Comparison of ENCODE assay signal across 8 mouse cellular contexts in the genomic region with DNA sequence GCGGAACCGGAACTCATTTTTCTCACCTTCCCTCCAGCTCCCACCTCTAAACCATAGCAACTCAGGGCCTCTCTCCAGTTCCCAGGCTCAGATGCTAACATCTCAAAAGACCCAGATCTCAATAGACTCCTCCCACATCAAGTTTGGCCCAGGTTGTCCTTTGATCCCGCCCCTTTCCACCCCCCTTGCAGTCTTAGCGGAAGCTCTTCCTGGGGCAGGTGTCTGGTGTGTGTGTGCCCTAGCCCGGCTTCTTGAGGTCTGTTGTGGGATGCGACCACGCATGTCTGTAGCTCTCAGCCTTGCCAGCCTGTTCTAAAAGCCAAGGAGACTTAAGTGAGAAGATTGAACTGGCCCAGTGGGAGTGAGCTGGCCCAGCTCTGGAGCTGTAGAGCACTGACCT. TPM values are rescaled to one million over a fixed set of nuclear protein-coding genes. Genes with fewer than 3 reads are reported as not detected.
DNase-seq lines count a peak whose midpoint lies in the region; ATAC-seq and TF ChIP-seq lines count a peak whose summit lies in the region.

No protein-coding gene starts in this region.

- ATAC-seq in forebrain, postnatal 0 days, result no peak
- ATAC-seq in liver, postnatal 0 days, result no peak

- peak; percentile 36 for DNase-seq in cerebellum, adult 11 months
- no peak for DNase-seq in cerebellum, postnatal 10 days
- DNase-seq in ES-E14 (ENCODE audit: low read depth, low spot score), result no peak
- no peak for DNase-seq in forebrain, postnatal 0 days
- peak; percentile 63 for DNase-seq in liver, postnatal 0 days
- DNase-seq in spleen, adult 18-20 months, result peak; percentile 65 to 67
- no peak for DNase-seq in adrenal gland, adult 18-20 months (ENCODE audit: low spot score in 2 of 2)
- no peak for DNase-seq in Muller cell, postnatal 12 days (ENCODE audit: inconsistent ontology term)

- no peak for TF ChIP-seq CTCF in forebrain, postnatal 0 days (IDR thresholded peaks at IDR 0.05; ENCODE audit: low read depth)
- TF ChIP-seq CTCF in liver, postnatal 0 days (IDR thresholded peaks at IDR 0.05; ENCODE audit: low read depth), result no peak

- peak overlapping the region; percentile 59; the same call in 1 of the 2 replicates for H3K27ac ChIP-seq in ES-E14 (ENCODE audit: insufficient read depth, low read depth, low read length, poor library complexity, severe bottlenecking)
- no peak overlapping the region for H3K27ac ChIP-seq in forebrain, postnatal 0 days (ENCODE audit: low read depth, low read length)
- H3K27ac ChIP-seq in liver, postnatal 0 days (ENCODE audit: low read depth), result peak overlapping the region; percentile 76

- in situ Hi-C loops in ES-E14 (cut with MboI; ENCODE audit: low sequenced_read_pairs in 2 of 2, unreplicated experiment in 2 of 2), result no loop called here

- WGBS in forebrain, postnatal 0 days, result 38% methylated on average over 7 of the region's 7 CpGs
- 19% methylated on average over 7 of the region's 7 CpGs for WGBS in liver, postnatal 0 days (ENCODE audit: insufficient replicate concordance)

- peaks cover 55% of the 10 kb centered on the region for H3K36me3 ChIP-seq in ES-E14 (ENCODE audit: control insufficient read depth, insufficient read depth, low read length, poor library complexity, severe bottlenecking)
- peaks cover 50% of the 10 kb centered on the region for H3K36me3 ChIP-seq in forebrain, postnatal 0 days (ENCODE audit: insufficient read depth)
- H3K36me3 ChIP-seq in liver, postnatal 0 days (replicated peaks; ENCODE audit: insufficient read depth, low read length), result peaks cover 72% of the 10 kb centered on the region

- peak overlapping the region; percentile 31 to 61 for H3K4me3 ChIP-seq in ES-E14 (ENCODE audit: insufficient read depth in 1 of 2, low read depth in 1 of 2, low read length in 2 of 2, poor library complexity in 1 of 2, severe bottlenecking in 1 of 2)
- H3K4me3 ChIP-seq in forebrain, postnatal 0 days (ENCODE audit: low read depth, low read length), result peak overlapping the region; percentile 40
- H3K4me3 ChIP-seq in liver, postnatal 0 days (ENCODE audit: low read depth, low read length), result peak overlapping the region; percentile 55

- peak overlapping the region; percentile 69 for H3K4me2 ChIP-seq in forebrain, postnatal 0 days (ENCODE audit: low read depth)
- peak overlapping the region; percentile 83 for H3K4me2 ChIP-seq in liver, postnatal 0 days (ENCODE audit: low read depth, low read length)

- no peaks in the 10 kb centered on the region for H3K9me3 ChIP-seq in ES-E14 (ENCODE audit: control insufficient read depth, insufficient read depth, low read depth, low read length)
- no peaks in the 10 kb centered on the region for H3K9me3 ChIP-seq in forebrain, postnatal 0 days (ENCODE audit: low read length)
- H3K9me3 ChIP-seq in liver, postnatal 0 days (ENCODE audit: low read length), result no peaks in the 10 kb centered on the region

- H3K4me1 ChIP-seq in ES-E14 (ENCODE audit: control insufficient read depth in 2 of 2, insufficient read depth in 2 of 2, low read length in 2 of 2, poor library complexity in 1 of 2), result peaks cover 4 to 43% of the 10 kb centered on the region in 2 experiments; a peak in 2 of 4 replicates
- peaks cover 19% of the 10 kb centered on the region for H3K4me1 ChIP-seq in forebrain, postnatal 0 days (ENCODE audit: insufficient read depth)
- H3K4me1 ChIP-seq in liver, postnatal 0 days (ENCODE audit: insufficient read depth), result peaks cover 44% of the 10 kb centered on the region

- no peak for TF ChIP-seq EP300 in liver, postnatal 0 days (IDR thresholded peaks at IDR 0.05; ENCODE audit: low read depth)

- H3K9ac ChIP-seq in ES-E14 (ENCODE audit: insufficient read depth, low read depth, low read length, poor library complexity, severe bottlenecking), result peak overlapping the region; percentile 6
- H3K9ac ChIP-seq in forebrain, postnatal 0 days, result peak overlapping the region; percentile 39; the same call in 1 of the 2 replicates
- H3K9ac ChIP-seq in liver, postnatal 0 days (replicated peaks), result peak overlapping the region; percentile 46

- H3K27me3 ChIP-seq in forebrain, postnatal 0 days (ENCODE audit: insufficient read depth, low read length), result no peaks in the 10 kb centered on the region
- H3K27me3 ChIP-seq in liver, postnatal 0 days (ENCODE audit: insufficient read depth, low read length), result no peaks in the 10 kb centered on the region

TF ChIP-seq in ES-E14, 5 proteins besides CTCF, POLR2A, EP300 and RAD21:
- TF ChIP-seq ZC3H11A (IDR thresholded peaks at IDR 0.05; ENCODE audit: borderline replicate concordance, low read depth, low read length) (no peak), HCFC1 (IDR thresholded peaks at IDR 0.05; ENCODE audit: borderline replicate concordance, insufficient read depth, low read length) (no peak), MAFK (IDR thresholded peaks at IDR 0.05; ENCODE audit: insufficient read depth, low read depth, low read length) (no peak), ZNF384 (IDR thresholded peaks at IDR 0.05; ENCODE audit: low read depth, low read length) (no peak), CHD2 (IDR thresholded peaks at IDR 0.05; ENCODE audit: low read depth, low read length) (no peak)

RNA-seq across cellular contexts. Expression of a gene that starts 8.6 kb away (rescaled TPM):
- 7.6 and 9.8 TPM in 2 replicates for total RNA-seq in ES-E14 (2012; rRNA removed)
- total RNA-seq in forebrain, postnatal 0 days (2014; rRNA removed), result 3.9 and 5.6 TPM in 2 replicates
- polyA plus RNA-seq in forebrain, postnatal 0 days (2015; fragmentation: Nextera tagmentation; extraction: Ambion mirVana), result 5.1 and 7.6 TPM in 2 replicates
- polyA plus RNA-seq in liver, postnatal 0 days (2015; fragmentation: Nextera tagmentation; extraction: Ambion mirVana), result 3.6 and 4.3 TPM in 2 replicates
- 10 to 100 TPM; 19.1 to 25.8 TPM for total RNA-seq in adrenal gland, adult 18-20 months (2021)

RNA-seq across cellular contexts. Expression of a gene that starts 18.1 kb away (rescaled TPM):
- 2.3 and 2.5 TPM in 2 replicates for total RNA-seq in ES-E14 (2012; rRNA removed)
- 25.3 and 27.0 TPM in 2 replicates for total RNA-seq in forebrain, postnatal 0 days (2014; rRNA removed)
- polyA plus RNA-seq in forebrain, postnatal 0 days (2015; fragmentation: Nextera tagmentation; extraction: Ambion mirVana), result 36.9 and 38.7 TPM in 2 replicates
- 2.1 and 2.4 TPM in 2 replicates for polyA plus RNA-seq in liver, postnatal 0 days (2015; fragmentation: Nextera tagmentation; extraction: Ambion mirVana)
- total RNA-seq in adrenal gland, adult 18-20 months (2021), result 1 to 10 TPM in 1 of 2 experiments, under 1 TPM in 1; 0.66 to 1.2 TPM

RNA-seq across cellular contexts. Expression of a gene that starts 18.6 kb away (rescaled TPM):
- total RNA-seq in ES-E14 (2012; rRNA removed), result 22.9 and 27.0 TPM in 2 replicates
- total RNA-seq in forebrain, postnatal 0 days (2014; rRNA removed), result 37.4 and 39.5 TPM in 2 replicates
- 72.3 and 79.4 TPM in 2 replicates for polyA plus RNA-seq in forebrain, postnatal 0 days (2015; fragmentation: Nextera tagmentation; extraction: Ambion mirVana)
- polyA plus RNA-seq in liver, postnatal 0 days (2015; fragmentation: Nextera tagmentation; extraction: Ambion mirVana), result 116 and 120 TPM in 2 replicates
- 10 to 100 TPM; 20.7 to 21.1 TPM for total RNA-seq in adrenal gland, adult 18-20 months (2021)

RNA-seq across cellular contexts. Expression of a gene that starts 31.9 kb away (rescaled TPM):
- not detected in 2 replicates for total RNA-seq in ES-E14 (2012; rRNA removed)
- total RNA-seq in forebrain, postnatal 0 days (2014; rRNA removed), result not detected in 2 replicates
- not detected in 2 replicates for polyA plus RNA-seq in forebrain, postnatal 0 days (2015; fragmentation: Nextera tagmentation; extraction: Ambion mirVana)
- polyA plus RNA-seq in liver, postnatal 0 days (2015; fragmentation: Nextera tagmentation; extraction: Ambion mirVana), result 638 and 713 TPM in 2 replicates
- total RNA-seq in adrenal gland, adult 18-20 months (2021), result 1 to 10 TPM; 1.2 to 3.6 TPM

Comparison
In these comparisons a context has a peak if more than half of its experiments do, and no peak if none do; other contexts are left out.
1. DNase-seq: peak in cerebellum, adult 11 months (single experiment), liver, postnatal 0 days (single experiment) and spleen, adult 18-20 months (2 of 2); none in cerebellum, postnatal 10 days (0 of 2), ES-E14 (single experiment), forebrain, postnatal 0 days (single experiment), adrenal gland, adult 18-20 months (0 of 2) and Muller cell, postnatal 12 days (single experiment).
2. Peak in every context shown above with its lines, with median percentiles within 50 percentile points of each other: H3K4me3 ChIP-seq and H3K9ac ChIP-seq.